Comparison of ENCODE assay signal across 13 mouse cellular contexts in genomic region chr9:35336701-35337055, GRCm38 (mm10).
DNase-seq lines count a peak whose midpoint lies in the region; ATAC-seq and TF ChIP-seq lines count a peak whose summit lies in the region.
"Had no signal": no experiment of that assay in that cellular context is flagged by ENCODE, and none has a peak within 500 bp of the region (broad histone marks: within the 10 kb centered on the region; RNA-seq: fewer than 3 reads in every experiment).

No protein-coding gene starts in this region.

- TF ChIP-seq CTCF in layer of hippocampus, adult 2 months (conservative IDR thresholded peaks at IDR 0.05) = no peak

- H3K9ac ChIP-seq in intestine, embryonic 14.5 days (ENCODE audit: low read length) = no peak overlapping the region
- no peak overlapping the region for H3K9ac ChIP-seq in intestine, embryonic 15.5 days
- H3K9ac ChIP-seq in forebrain, embryonic 15.5 days (replicated peaks) = no peak overlapping the region
- H3K9ac ChIP-seq: liver, embryonic 15.5 days had no signal

- peak; percentile 89 for DNase-seq in heart, adult 11 months
- no peak for DNase-seq in heart, postnatal 10 days
- no peak for DNase-seq in intestine, embryonic 14.5 days (ENCODE audit: low spot score)
- DNase-seq in embryonic facial prominence, embryonic 10.5 days (ENCODE audit: low spot score) = no peak
- no peak for DNase-seq in layer of hippocampus, adult 2 months (ENCODE audit: low spot score in 2 of 2)
- no peak for DNase-seq in left cerebral cortex, postnatal 36 days (ENCODE audit: low spot score in 2 of 2)
- DNase-seq: gastrocnemius, postnatal 14 days; layer of hippocampus, adult 9-11 months; thymus, postnatal 36 days had no signal

- peak overlapping the region; percentile 89; the same call in 1 of the 2 replicates for H3K27ac ChIP-seq in intestine, embryonic 14.5 days (ENCODE audit: low read depth)
- no peak overlapping the region for H3K27ac ChIP-seq in intestine, embryonic 15.5 days
- peak overlapping the region; percentile 68; the same call in 1 of the 2 replicates for H3K27ac ChIP-seq in embryonic facial prominence, embryonic 10.5 days (replicated peaks)
- H3K27ac ChIP-seq in forebrain, embryonic 15.5 days (replicated peaks) = peak overlapping the region; percentile 45; the same call in 1 of the 2 replicates
- no peak overlapping the region for H3K27ac ChIP-seq in layer of hippocampus, adult 2 months
- H3K27ac ChIP-seq: liver, embryonic 15.5 days had no signal

- ATAC-seq in intestine, embryonic 14.5 days (replicated peaks; ENCODE audit: low FRiP score, low TSS enrichment, low read depth) = no peak
- no peak for ATAC-seq in intestine, embryonic 15.5 days
- ATAC-seq in forebrain, embryonic 15.5 days (replicated peaks) = no peak
- ATAC-seq: CD4-positive, CD25-positive, alpha-beta regulatory T cell, adult 4 months had no signal

- H3K4me3 ChIP-seq in intestine, embryonic 14.5 days (ENCODE audit: low read depth, low read length) = no peak overlapping the region
- H3K4me3 ChIP-seq in intestine, embryonic 15.5 days (replicated peaks) = no peak overlapping the region
- H3K4me3 ChIP-seq in embryonic facial prominence, embryonic 10.5 days = no peak overlapping the region
- no peak overlapping the region for H3K4me3 ChIP-seq in forebrain, embryonic 15.5 days
- no peak overlapping the region for H3K4me3 ChIP-seq in layer of hippocampus, adult 2 months
- H3K4me3 ChIP-seq: liver, embryonic 15.5 days had no signal

- 69% methylated on average over 5 of the region's 5 CpGs for WGBS in intestine, embryonic 14.5 days
- WGBS in intestine, embryonic 15.5 days = 64% methylated on average over 5 of the region's 5 CpGs
- 73% methylated on average over 5 of the region's 5 CpGs for WGBS in embryonic facial prominence, embryonic 10.5 days
- 65% methylated on average over 5 of the region's 5 CpGs for WGBS in forebrain, embryonic 15.5 days

- intact Hi-C loops in heart, postnatal 10 days (cut with DNase I) = no loop called here
- intact Hi-C loops in left cerebral cortex, postnatal 36 days (cut with DNase I) = no loop called here

- no peaks in the 10 kb centered on the region for H3K27me3 ChIP-seq in intestine, embryonic 14.5 days (replicated peaks; ENCODE audit: control insufficient read depth, insufficient read depth, low read length)
- H3K27me3 ChIP-seq in intestine, embryonic 15.5 days (replicated peaks) = no peaks in the 10 kb centered on the region; the same call in none of the 2 replicates
- peaks cover 78% of the 10 kb centered on the region for H3K27me3 ChIP-seq in embryonic facial prominence, embryonic 10.5 days (replicated peaks; ENCODE audit: low read depth, poor library complexity, severe bottlenecking)
- H3K27me3 ChIP-seq in forebrain, embryonic 15.5 days = no peaks in the 10 kb centered on the region
- H3K27me3 ChIP-seq: liver, embryonic 15.5 days had no signal

- no peaks in the 10 kb centered on the region for H3K9me3 ChIP-seq in intestine, embryonic 14.5 days (ENCODE audit: control insufficient read depth, low read length)
- no peaks in the 10 kb centered on the region for H3K9me3 ChIP-seq in intestine, embryonic 15.5 days
- H3K9me3 ChIP-seq in embryonic facial prominence, embryonic 10.5 days = no peaks in the 10 kb centered on the region
- H3K9me3 ChIP-seq in forebrain, embryonic 15.5 days = no peaks in the 10 kb centered on the region
- H3K9me3 ChIP-seq: liver, embryonic 15.5 days had no signal

- peaks cover 74% of the 10 kb centered on the region for H3K4me1 ChIP-seq in intestine, embryonic 14.5 days (replicated peaks; ENCODE audit: control insufficient read depth, insufficient read depth, low read length)
- H3K4me1 ChIP-seq in intestine, embryonic 15.5 days (replicated peaks) = peaks cover 63% of the 10 kb centered on the region
- peaks cover 90% of the 10 kb centered on the region for H3K4me1 ChIP-seq in embryonic facial prominence, embryonic 10.5 days
- H3K4me1 ChIP-seq in forebrain, embryonic 15.5 days = peaks cover 60% of the 10 kb centered on the region
- H3K4me1 ChIP-seq: liver, embryonic 15.5 days had no signal

- no peaks in the 10 kb centered on the region for H3K36me3 ChIP-seq in intestine, embryonic 14.5 days (ENCODE audit: control insufficient read depth, insufficient read depth, low read length)
- H3K36me3 ChIP-seq in intestine, embryonic 15.5 days = no peaks in the 10 kb centered on the region
- H3K36me3 ChIP-seq in embryonic facial prominence, embryonic 10.5 days (replicated peaks) = no peaks in the 10 kb centered on the region
- no peaks in the 10 kb centered on the region for H3K36me3 ChIP-seq in forebrain, embryonic 15.5 days
- H3K36me3 ChIP-seq: liver, embryonic 15.5 days had no signal

- no peak overlapping the region for H3K4me2 ChIP-seq in intestine, embryonic 14.5 days (ENCODE audit: low read length)
- no peak overlapping the region for H3K4me2 ChIP-seq in intestine, embryonic 15.5 days (replicated peaks)
- H3K4me2 ChIP-seq in forebrain, embryonic 15.5 days (replicated peaks) = no peak overlapping the region
- H3K4me2 ChIP-seq: liver, embryonic 15.5 days had no signal

Comparison
In these comparisons a context has a peak if more than half of its experiments do, and no peak if none do; other contexts are left out.
1. H3K27ac ChIP-seq: peak in intestine, embryonic 14.5 days (single experiment), embryonic facial prominence, embryonic 10.5 days (single experiment) and forebrain, embryonic 15.5 days (single experiment); none in intestine, embryonic 15.5 days (single experiment) and layer of hippocampus, adult 2 months (single experiment).